Mouse (Mus musculus) spleen, postnatal 36 days (tissue): ENCODE measurements around the gene Nasp.
"Not testable (repeated sequence)": the region's sequence is repeated elsewhere in the genome, so short reads cannot be mapped to it uniquely, and the experiment has no call there.

ENCODE experiments used
- DNase-seq, 2 experiments: peaks; one replicate each; pipeline ENCODE4 v3.0.0; 2022; ENCODE audit warnings: low spot score in 2 of 2, mixed read lengths in 1 of 2

Nasp gene

DNA sequence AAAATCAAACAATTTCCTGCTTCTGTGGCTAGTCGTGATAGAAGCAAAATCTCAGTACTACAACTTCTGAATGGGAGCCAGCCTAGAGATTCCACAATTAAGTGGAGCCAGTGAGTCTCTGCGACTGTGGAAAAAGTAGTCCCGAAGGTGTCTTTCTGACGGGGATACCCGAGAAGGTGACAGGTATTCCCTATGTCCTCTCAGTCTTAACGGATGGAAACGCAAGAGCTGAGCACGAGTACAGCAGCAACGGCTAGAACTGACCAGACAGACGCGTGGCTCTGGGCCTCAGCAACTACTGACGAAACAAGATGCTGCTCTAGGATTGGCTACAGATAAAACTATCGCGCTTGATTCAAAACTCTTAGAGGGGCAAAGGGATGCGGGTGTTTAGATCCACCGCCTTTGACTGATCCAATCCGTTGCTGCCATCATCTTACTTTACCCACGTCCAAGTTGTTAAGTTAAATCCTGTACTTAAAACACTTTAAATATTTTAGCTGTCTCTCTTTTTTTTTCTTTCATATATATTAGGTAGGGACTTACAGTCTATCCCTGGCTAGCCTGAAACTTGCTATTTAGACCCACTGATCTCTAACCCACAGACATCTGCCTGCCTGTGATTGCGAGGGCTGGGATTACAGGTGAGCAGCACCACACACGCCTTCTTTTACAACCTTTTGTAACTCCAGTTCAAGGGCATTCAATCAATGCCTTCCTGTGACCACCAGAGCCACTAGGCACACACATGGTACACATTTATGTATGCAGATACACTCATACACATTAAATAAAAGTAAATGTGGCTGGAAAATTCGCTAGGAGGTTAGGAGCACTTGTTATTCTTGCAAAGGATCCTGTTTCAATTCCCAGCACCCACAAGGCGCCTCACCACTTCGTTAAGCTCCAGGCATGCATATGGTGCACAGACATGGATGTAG lies at the start of gene Nasp:
Nasp (minus strand) TSS at position 220 of the 941 bp plus-strand sequence.
- DNase-seq = peak; percentile 80 to 83

GRCm38 (mm10) chr4:116676027-116676426 lies 48.3 kb upstream of the Nasp start:
- DNase-seq = no peak

DNA sequence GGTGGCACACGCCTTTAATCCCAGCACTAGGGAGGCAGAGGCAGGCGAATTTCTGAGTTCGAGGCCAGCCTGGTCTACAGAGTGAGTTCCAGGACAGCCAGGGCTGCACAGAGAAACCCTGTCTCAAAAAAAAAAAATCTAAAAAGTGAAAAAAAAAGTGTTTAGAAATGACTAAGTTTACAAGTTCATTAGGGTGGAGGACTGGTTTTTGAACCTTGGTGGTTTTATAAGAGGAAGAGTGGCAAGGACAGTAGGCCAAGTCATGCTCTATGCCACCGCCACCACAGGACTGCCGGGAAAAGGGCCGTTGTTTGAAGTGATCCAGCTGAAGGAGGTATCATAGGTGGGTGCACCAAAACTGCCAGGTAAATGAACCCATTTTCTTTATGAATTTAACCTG lies 47.0 kb upstream of the Nasp start:
- not testable (repeated sequence) for DNase-seq

- DNase-seq = peak; percentile 32 to 45
Measured at GRCm38 (mm10) chr4:116672785-116673184, 45.0 kb upstream of the Nasp start.

DNA sequence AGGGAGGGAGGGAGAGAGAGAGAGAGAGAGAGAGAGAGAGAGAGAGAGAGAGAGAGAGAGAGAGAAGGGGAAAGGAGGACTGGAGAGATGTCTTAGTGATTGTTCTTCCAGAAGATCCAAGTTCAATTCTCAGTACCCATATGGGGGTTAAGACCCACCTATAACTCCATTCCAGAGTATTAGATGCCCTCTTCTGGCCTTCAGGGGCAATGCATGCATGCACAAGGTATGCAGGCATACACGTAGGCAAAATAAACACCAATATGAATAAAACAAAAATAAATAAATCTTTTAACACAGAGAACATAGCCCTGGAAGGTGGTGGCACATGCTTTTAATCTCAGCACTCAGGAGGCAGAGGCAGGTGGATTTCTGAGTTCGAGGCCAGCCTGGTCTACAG lies 41.5 kb upstream of the Nasp start:
- no peak for DNase-seq

GRCm38 (mm10) chr4:116668145-116668544 lies 40.4 kb upstream of the Nasp start:
- peak in 1 of 2 experiments; percentile 9 for DNase-seq

DNA sequence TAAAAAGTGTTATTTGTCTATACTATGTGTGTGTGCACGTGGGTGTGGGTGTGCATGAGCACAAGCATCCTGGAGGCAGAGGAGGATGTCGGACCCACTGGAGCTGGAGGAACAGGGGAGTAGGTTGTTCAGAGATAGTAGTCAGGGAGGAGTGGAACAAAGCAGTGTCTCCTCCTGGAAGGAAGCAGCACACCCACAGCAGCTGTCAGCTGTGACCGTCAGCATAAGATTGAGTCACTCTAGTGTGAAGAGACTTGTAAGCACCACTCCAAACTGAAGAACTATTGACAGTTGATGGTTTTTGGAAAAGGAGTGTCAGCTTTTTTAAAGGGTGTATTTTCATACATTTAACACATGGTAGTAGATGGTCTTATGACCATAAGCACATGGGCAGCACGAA lies 38.9 kb upstream of the Nasp start:
- DNase-seq = no peak

DNA sequence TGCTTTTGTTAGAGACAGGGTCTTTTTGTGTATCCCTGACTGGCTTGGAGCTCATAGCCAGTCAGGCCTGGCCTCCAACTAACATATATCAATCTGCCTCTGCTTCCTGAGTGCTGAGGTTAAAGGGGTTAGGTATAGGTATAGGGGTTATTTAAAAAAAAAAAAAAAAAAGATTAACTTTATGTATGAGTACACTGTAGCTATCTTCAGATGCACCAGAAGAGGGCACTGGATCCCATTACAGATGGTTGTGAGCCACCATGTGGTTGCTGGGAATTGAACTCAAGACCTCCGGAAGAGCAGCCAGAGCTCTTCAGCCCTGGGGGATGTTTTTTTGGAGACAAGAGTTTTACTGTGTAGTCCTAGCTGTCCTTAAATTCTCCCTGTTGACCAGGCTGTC lies 34.3 kb upstream of the Nasp start:
- DNase-seq = no peak

GRCm38 (mm10) chr4:116660829-116661228 lies 33.1 kb upstream of the Nasp start:
- DNase-seq = no peak

- DNase-seq = not testable (repeated sequence)
Measured at GRCm38 (mm10) chr4:116659916-116660315, 32.2 kb upstream of the Nasp start.

DNA sequence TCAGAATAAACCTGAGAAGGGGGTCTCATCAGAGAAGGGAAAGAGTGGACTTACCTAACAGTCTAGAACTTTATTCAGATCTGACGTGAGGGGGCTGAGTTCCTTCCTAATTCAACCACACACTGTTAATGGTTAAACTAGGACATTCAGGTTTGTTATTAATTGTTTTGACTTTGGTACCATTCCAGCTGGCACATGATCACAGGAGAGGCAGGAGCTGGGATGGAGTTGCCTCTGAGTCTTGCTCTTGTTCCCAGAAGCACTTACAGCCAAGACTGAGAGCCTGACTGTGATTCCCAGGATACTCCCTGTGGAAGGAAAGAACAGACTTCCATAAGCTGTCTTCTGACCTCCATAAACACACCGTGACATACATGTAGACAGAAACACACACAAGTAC lies 31.7 kb upstream of the Nasp start:
- no peak for DNase-seq

DNA sequence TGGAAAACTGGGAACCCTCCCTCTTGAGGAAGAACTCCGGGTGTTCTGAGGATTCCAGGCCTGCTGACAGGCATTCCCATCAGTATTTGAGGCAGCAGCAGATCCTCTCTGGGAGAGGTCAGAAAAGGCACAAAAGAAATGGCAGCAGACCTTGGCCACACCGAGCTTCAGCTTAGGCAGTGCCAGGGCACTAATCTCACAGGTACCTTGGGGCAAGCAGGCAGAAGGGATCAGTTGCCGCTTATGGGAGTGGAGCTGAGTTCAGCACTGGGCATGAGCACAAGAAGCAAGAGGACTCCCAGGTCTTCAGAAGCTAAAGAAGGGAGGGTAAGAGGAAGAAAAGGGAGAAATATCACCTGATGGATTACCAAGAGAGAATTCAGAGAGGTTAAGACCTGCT lies 30.2 kb upstream of the Nasp start:
- DNase-seq = no peak

- no peak for DNase-seq
Measured at GRCm38 (mm10) chr4:116655658-116656057, 27.9 kb upstream of the Nasp start.

DNA sequence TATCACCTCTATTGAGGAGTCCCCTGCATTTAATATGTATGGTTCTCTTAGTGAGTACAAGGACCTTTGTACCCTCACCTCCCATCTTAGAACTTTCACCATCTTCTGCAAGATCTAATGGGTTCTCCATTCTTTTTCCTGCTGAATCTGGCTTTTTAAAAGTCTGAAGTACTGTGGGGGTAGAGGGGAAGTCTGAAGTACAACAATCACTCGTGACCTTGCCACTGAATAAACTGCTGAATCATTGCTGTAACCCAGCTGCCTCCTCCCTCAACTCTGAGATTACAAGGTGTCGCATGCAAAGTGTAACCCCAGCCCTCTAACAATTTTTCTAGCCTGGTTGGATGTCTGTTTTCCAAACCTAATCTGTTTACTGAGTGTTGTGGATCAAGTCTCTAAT lies 27.4 kb upstream of the Nasp start:
- DNase-seq = no peak

DNA sequence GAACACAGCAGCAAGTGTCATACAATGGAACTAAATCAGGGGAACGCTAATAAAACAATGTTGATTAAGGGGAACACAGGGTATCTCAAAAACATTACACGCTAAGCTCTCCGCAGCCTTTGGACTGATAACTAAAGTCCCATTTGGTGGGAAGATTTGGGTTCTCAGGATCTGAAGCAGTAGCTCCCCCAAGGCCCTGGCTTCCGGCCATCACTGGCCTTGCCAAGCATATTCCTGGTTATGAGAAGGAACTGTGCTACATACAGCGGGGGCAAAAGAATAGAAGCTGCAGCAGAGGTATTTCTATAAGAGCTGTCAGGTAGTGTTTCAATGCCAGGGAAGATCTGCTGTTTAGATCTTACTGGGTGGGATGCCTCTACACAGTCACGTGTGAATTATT lies 25.5 kb upstream of the Nasp start:
- no peak for DNase-seq

- no peak for DNase-seq
Measured at GRCm38 (mm10) chr4:116651797-116652135, 24.0 kb upstream of the Nasp start.

- DNase-seq = peak; percentile 90 to 91
Measured at GRCm38 (mm10) chr4:116650924-116651796, 23.4 kb upstream of the Nasp start, which contains the start of gene Akr1a1. Gene Akr1a1 (minus strand): TSS chr4:116651680.

DNA sequence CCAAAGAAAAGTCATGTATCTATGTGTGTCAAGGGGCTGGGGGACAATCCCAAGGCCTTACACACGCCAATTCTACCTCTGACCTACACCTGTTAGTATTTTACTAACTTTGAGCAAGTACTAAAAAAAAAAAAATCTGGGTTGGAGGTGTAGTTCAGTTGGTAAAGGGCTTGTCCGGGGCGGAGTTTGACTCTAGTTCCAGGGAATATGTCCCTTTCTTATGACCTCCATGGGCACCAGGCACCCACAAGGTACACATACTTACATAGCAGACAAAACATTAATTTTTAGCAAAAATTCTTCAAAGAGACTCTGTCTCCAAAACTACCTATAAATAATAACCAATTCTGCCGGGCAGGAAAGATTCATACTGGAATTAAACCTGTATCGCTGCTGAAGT lies 22.6 kb upstream of the Nasp start:
- no peak for DNase-seq

DNA sequence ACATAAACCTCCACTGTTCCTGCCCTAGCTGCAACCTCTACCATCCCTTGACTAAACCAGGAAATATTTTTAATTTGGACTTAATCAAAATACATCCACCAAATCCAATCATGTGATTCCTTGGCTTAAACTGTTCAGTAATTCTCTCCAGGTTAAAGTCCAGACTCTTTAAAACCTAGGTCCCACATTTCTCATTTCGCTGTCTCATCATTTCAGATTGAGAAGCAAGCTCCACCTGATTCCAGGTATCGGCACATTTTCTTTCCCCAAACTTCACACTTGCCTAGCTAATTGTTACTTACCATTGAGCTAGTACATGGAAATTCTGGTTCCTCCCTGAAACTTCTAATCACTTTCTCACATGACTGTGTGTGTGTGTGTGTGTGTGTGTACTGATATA lies 21.7 kb upstream of the Nasp start:
- DNase-seq = no peak

- DNase-seq = no peak
Measured at GRCm38 (mm10) chr4:116645624-116646023, 17.9 kb upstream of the Nasp start.

- DNase-seq = no peak
Measured at GRCm38 (mm10) chr4:116644326-116644725, 16.6 kb upstream of the Nasp start.

DNA sequence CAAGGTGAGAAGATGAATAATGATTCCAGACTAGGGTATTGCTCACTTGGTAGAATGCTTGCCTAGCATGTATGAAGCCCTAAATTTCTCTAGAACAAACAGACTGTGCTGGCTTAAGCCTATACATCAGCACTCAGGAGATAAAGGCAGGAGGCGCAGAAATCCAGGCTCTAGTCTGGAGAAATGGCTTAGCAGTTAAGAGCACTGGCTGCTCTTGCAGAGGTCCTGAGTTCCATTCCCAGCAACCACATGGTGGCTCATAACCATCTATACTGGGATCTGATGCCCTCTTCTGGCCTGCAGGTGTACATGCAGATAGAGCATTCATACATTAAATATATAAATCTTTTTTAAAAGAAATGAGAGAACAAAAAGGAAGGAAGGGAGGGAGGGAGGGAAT lies 14.3 kb upstream of the Nasp start:
- DNase-seq = no peak

GRCm38 (mm10) chr4:116638821-116639220 lies 11.1 kb upstream of the Nasp start:
- DNase-seq = no peak
